Mouse (Mus musculus): ENCODE results near the gene Ccl21b. TPM values are rescaled to one million over a fixed set of nuclear protein-coding genes. Genes with fewer than 3 reads are reported as not detected.
"Not testable (repeated sequence)": the region's sequence is repeated elsewhere in the genome, so short reads cannot be mapped to it uniquely, and the experiment has no call there.

Gene Ccl21b
- polyA plus RNA-seq (2011; ENCODE audit: insufficient read length, low read depth, missing spikeins), result not detected in 2 replicates

DNA sequence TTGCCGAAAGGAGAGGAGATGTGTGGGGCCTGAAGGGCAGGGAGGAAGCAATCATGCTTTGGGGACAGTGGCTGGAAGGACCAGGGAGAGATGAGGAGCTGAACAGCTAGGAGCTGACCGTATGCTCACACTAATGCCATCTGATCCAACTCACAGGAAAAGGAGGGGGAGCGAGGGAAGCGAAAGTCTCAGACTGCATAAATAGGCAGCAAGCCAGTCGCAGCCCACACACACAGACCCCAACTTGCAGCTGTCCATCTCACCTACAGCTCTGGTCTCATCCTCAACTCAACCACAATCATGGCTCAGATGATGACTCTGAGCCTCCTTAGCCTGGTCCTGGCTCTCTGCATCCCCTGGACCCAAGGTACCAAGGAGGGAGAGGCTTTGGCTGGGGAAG lies at the start of gene Ccl21b:
Gene Ccl21b, plus strand, starts transcription at position 301 of the 400 bp plus-strand sequence.
- not testable (repeated sequence) for H3K4me1 ChIP-seq (ENCODE audit: control insufficient read depth, insufficient read depth, low read length); H3K4me3 ChIP-seq (ENCODE audit: insufficient read depth, low read length); H3K27ac ChIP-seq (ENCODE audit: insufficient read depth, low read length)

DNA sequence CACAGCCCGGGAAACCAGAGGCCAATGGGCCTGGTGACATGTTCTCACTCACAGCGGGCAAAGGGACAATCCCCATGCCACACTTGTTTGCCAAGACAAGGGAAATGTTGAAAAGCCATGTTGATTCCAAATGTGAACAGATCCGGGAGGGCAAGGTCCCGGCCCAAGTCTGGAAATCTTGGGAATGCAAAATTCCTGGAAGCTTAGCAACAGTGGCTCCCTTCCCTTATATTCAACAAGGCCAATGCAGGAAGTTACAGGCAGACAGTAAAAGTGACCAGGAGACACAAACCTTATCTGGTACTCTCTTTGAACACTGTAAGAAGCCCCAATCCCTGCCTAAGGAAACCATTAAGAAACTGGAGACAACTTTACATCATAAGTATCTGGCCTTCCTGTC lies 15.2 kb upstream of the Ccl21b start, which contains the start of gene Gm10600:
Gene Gm10600, plus strand, starts transcription at position 301 of the 400 bp plus-strand sequence.
- not testable (repeated sequence) for H3K4me1 ChIP-seq (ENCODE audit: control insufficient read depth, insufficient read depth, low read length); H3K4me3 ChIP-seq (ENCODE audit: insufficient read depth, low read length); H3K27ac ChIP-seq (ENCODE audit: insufficient read depth, low read length)

DNA sequence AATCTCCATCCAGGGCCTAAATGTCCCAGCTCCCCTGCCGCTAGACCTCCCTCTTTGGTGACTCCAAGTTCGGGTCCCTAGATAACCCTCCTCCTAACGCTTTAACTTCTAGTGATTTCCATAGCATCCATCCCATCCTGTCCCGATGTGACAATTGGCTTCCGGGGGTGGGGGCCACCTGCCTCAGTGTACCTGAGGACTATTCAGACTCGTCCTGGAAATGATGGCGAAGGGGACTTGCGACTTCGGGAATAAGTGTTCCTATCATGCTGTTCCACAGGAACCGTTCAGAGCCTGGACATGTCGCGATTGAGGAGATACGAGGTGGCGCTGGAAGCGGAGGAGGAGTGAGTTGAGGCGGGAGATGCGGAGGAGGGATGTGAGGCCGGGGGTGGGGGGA lies 38.4 kb downstream of the Ccl21b start, which contains the start of gene Gm21953:
Gene Gm21953, plus strand, starts transcription at position 301 of the 400 bp plus-strand sequence.
- not testable (repeated sequence) for H3K4me3 ChIP-seq (ENCODE audit: insufficient read depth, low read length); H3K27ac ChIP-seq (ENCODE audit: insufficient read depth, low read length); H3K4me1 ChIP-seq (ENCODE audit: control insufficient read depth, insufficient read depth, low read length)

Other genes with a start within 250 kb of the Ccl21b start
- not detected in 2 replicates for gene Gm21093, start 221.0 kb upstream of the Ccl21b start, polyA plus RNA-seq (2011; ENCODE audit: insufficient read length, low read depth, missing spikeins)
- not detected in 2 replicates for gene Gm3893, start 164.6 kb upstream of the Ccl21b start, polyA plus RNA-seq (2011; ENCODE audit: insufficient read length, low read depth, missing spikeins)
- not detected in 2 replicates for gene Gm13304, start 140.9 kb upstream of the Ccl21b start, polyA plus RNA-seq (2011; ENCODE audit: insufficient read length, low read depth, missing spikeins)
- not detected in 2 replicates for gene Gm13306, start 102.3 kb upstream of the Ccl21b start, polyA plus RNA-seq (2011; ENCODE audit: insufficient read length, low read depth, missing spikeins)
- gene Gm13305, start 87.2 kb upstream of the Ccl21b start, polyA plus RNA-seq (2011; ENCODE audit: insufficient read length, low read depth, missing spikeins), result not detected in 2 replicates
- not detected in 2 replicates for gene Gm10600, start 15.1 kb upstream of the Ccl21b start, polyA plus RNA-seq (2011; ENCODE audit: insufficient read length, low read depth, missing spikeins)
- gene Gm21953, start 38.5 kb downstream of the Ccl21b start, polyA plus RNA-seq (2011; ENCODE audit: insufficient read length, low read depth, missing spikeins), result not detected in 2 replicates
- gene Fam205a3, start 62.6 kb downstream of the Ccl21b start, polyA plus RNA-seq (2011; ENCODE audit: insufficient read length, low read depth, missing spikeins), result not detected in 2 replicates
- gene Gm21586, start 183.6 kb downstream of the Ccl21b start, polyA plus RNA-seq (2011; ENCODE audit: insufficient read length, low read depth, missing spikeins), result not detected in 2 replicates
- 0.19 TPM in 1 of 2 replicates, not detected in the other for gene Gm2163, start 211.0 kb downstream of the Ccl21b start, polyA plus RNA-seq (2011; ENCODE audit: insufficient read length, low read depth, missing spikeins)